Mouse (Mus musculus) cortical plate, adult 2 months (tissue): ENCODE measurements at regions not wholly inside any gene's neighbourhood (a gene's known extent, or its start where the extent isn't known, plus 50 kb on each side); places are given as distances from the start of the nearest gene placed in this dataset.

Experiments
- CTCF ChIP-seq: fragments of 200-500 bp; IDR thresholded peaks from 2 replicates; pipeline ENCODE4 v1.5.1; 2011; ENCODE audit warnings: mild to moderate bottlenecking, control low read depth, low read length; ENCODE audit not compliant: insufficient read depth; ENCODE audit errors: extremely low read depth
- POLR2A ChIP-seq: fragments of 200-500 bp; IDR thresholded peaks from 2 replicates; pipeline ENCODE4 v1.6.1; 2011; ENCODE audit warnings: mild to moderate bottlenecking, low read length, control low read depth; ENCODE audit not compliant: insufficient read depth; ENCODE audit errors: extremely low read depth

DNA sequence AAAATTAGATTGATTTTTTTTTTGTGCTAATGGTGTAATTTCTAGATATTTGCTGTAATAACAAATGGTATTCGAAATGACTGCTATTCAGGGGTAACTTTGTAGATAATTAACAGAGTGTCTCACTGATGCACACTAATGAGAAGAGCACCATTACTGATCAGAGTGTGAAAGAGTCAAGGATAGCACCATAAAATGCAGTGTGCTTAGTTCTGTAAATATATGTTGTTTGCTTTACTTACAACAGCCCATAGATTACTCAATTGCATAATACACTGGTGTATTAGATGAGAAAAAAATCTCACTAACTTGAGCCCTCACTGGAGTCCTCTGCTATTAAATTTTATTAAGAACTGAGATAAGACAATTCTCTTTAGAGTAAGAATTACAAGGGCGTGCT lies 800.1 kb upstream of the Cited2 start:
- TF ChIP-seq CTCF (no peak), POLR2A (no peak)
